Mouse (Mus musculus): ENCODE data around the gene Ddost. TPM values are rescaled to one million over a fixed set of nuclear protein-coding genes. Genes with fewer than 3 reads are reported as not detected.

Ddost gene
- polyA plus RNA-seq (2017; shearing (Covaris generic)) = 137 TPM

DNA sequence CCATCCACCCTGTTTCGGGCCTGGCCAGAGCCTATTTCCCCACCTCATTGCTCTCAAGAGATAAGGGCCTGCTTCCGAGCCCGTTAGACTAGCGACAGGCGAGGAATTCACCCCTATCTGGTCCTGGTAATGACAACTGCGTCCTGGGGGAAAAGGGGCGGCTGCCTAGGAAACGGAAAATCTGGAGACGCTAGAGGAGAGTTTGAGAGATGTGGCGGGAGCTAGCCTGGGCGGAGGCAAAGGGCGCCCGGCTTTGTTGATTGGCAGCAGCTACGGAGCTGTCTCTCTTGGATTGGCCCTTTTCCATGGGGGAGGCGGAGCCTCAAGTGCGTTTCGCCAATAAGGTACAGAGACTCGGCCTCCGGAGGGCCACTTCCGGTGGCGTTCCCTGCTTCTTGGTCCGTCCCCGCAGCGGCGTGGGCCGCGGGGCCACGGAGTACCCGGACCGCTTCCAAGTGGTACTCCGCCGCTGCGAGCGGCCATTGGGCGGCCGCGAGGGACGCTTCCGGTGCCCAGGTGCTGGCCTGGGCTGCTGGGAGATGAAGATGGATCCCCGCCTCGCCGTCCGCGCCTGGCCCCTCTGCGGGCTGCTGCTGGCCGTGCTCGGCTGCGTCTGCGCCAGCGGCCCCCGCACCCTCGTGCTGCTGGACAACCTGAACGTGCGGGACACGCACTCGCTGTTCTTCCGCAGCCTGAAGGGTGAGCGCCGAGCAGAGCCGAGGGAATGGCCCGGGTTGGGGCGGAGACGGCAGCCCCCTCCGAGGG is at the start of gene Ddost:
Gene Ddost (plus strand): TSS at position 391 of the 765 bp plus-strand sequence.

GRCm38 (mm10) chr4:138326077-138326695 is 21.7 kb downstream of the Ddost start, which contains the start of gene Pink1:
Gene Pink1, minus strand, starts transcription at chr4:138326307.

Other genes with a start within 250 kb of the Ddost start
- gene Hp1bp3, start 88.4 kb upstream of the Ddost start, polyA plus RNA-seq (2017; shearing (Covaris generic)) = 177 TPM
- 0.17 TPM for gene Sh2d5, start 54.3 kb upstream of the Ddost start, polyA plus RNA-seq (2017; shearing (Covaris generic))
- not detected for gene Kif17, start 54.3 kb upstream of the Ddost start, polyA plus RNA-seq (2017; shearing (Covaris generic))
- gene Pink1, start 21.6 kb downstream of the Ddost start, polyA plus RNA-seq (2017; shearing (Covaris generic)) = 150 TPM
- gene Cda, start 63.3 kb downstream of the Ddost start, polyA plus RNA-seq (2017; shearing (Covaris generic)) = not detected
- not detected for gene Fam43b, start 91.8 kb downstream of the Ddost start, polyA plus RNA-seq (2017; shearing (Covaris generic))
- 16.8 TPM for gene Mul1, start 129.9 kb downstream of the Ddost start, polyA plus RNA-seq (2017; shearing (Covaris generic))
- 2.2 TPM for gene Camk2n1, start 149.6 kb downstream of the Ddost start, polyA plus RNA-seq (2017; shearing (Covaris generic))